Mouse (Mus musculus) CH12.LX (cell line): Measurements from ENCODE around the gene Npr1. TPM values are rescaled to one million over a fixed set of nuclear protein-coding genes. Genes with fewer than 3 reads are reported as not detected.

Source experiments
- DNase-seq: peaks from one replicate; pipeline ENCODE4 v3.0.0-alpha.2; 2013; ENCODE audit errors: extremely low read depth
- H3K27ac ChIP-seq: 2 replicates; pipeline ENCODE4 v1.5.1; 2012; ENCODE audit warnings: low read depth, mild to moderate bottlenecking, control low read depth, moderate library complexity; ENCODE audit not compliant: insufficient read depth
- H3K27me3 ChIP-seq: replicated peaks from 2 replicates; pipeline ENCODE3; 2012; ENCODE audit warnings: inconsistent platforms
- H3K36me3 ChIP-seq, 2 experiments: replicated peaks in 1 of 2; 2 replicates each; pipeline versions ENCODE3 to v1.6.1; 2012; ENCODE audit warnings: inconsistent platforms in 1 of 2, low read length in 1 of 2, mild to moderate bottlenecking in 1 of 2, mixed read lengths in 1 of 2, moderate library complexity in 1 of 2; ENCODE audit not compliant: control insufficient read depth in 1 of 2, insufficient read depth in 1 of 2
- H3K4me1 ChIP-seq, 2 experiments: 2 replicates each; pipeline ENCODE4 v1.6.1; 2012; ENCODE audit warnings: inconsistent platforms in 1 of 2, moderate library complexity in 1 of 2; ENCODE audit not compliant: insufficient read depth in 2 of 2, control insufficient read depth in 1 of 2
- H3K4me2 ChIP-seq: 2 replicates; pipeline ENCODE4 v1.6.1; 2012; ENCODE audit warnings: low read depth, mild to moderate bottlenecking, control low read depth; ENCODE audit not compliant: poor library complexity, insufficient read depth, severe bottlenecking
- H3K4me3 ChIP-seq, 3 experiments: fragments of 150-350 bp in 1 of 3; sonication (generic) in 1 of 3; replicated peaks in 1 of 3; 2 replicates each; pipeline versions ENCODE3 to v1.5.1; 2011 to 2012; ENCODE audit warnings: low read depth in 2 of 3, low read length in 2 of 3, mild to moderate bottlenecking in 2 of 3, moderate library complexity in 2 of 3, control low read depth in 1 of 3, improper control_type of control experiment in 1 of 3, inconsistent platforms in 1 of 3, mixed read lengths in 1 of 3; ENCODE audit not compliant: poor library complexity in 1 of 3
- H3K79me2 ChIP-seq: replicated peaks from 2 replicates; pipeline ENCODE4 v1.6.1; 2012; ENCODE audit warnings: mild to moderate bottlenecking, moderate library complexity; ENCODE audit not compliant: control insufficient read depth, poor library complexity, insufficient read depth, severe bottlenecking; ENCODE audit errors: extremely low read depth
- H3K9ac ChIP-seq: 2 replicates; pipeline ENCODE4 v1.6.1; 2012; ENCODE audit warnings: low read depth, mild to moderate bottlenecking, control low read depth, moderate library complexity; ENCODE audit not compliant: insufficient read depth
- H3K9me3 ChIP-seq: replicated peaks from 2 replicates; pipeline ENCODE3; 2012; ENCODE audit warnings: low read length, inconsistent platforms, mixed read lengths
- CHD2 ChIP-seq: IDR thresholded peaks from 2 replicates; pipeline ENCODE4 v1.6.1; 2011; ENCODE audit warnings: low read length, improper control_type of control experiment
- E2F4 ChIP-seq: IDR thresholded peaks from 2 replicates; pipeline ENCODE4 v1.6.1; 2011; ENCODE audit warnings: low read depth, low read length, improper control_type of control experiment; ENCODE audit not compliant: insufficient replicate concordance
- ELF1 ChIP-seq: IDR thresholded peaks from 2 replicates; pipeline ENCODE4 v1.6.1; 2014; ENCODE audit warnings: low read depth, mild to moderate bottlenecking, inconsistent platforms, low read length, improper control_type of control experiment
- HCFC1 ChIP-seq: IDR thresholded peaks from 2 replicates; pipeline ENCODE4 v1.6.1; 2012; ENCODE audit warnings: low read depth, mild to moderate bottlenecking, inconsistent platforms, low read length, improper control_type of control experiment
- IRF4 ChIP-seq: IDR thresholded peaks from 2 replicates; pipeline ENCODE4 v1.6.1; 2014; ENCODE audit warnings: low read depth, mild to moderate bottlenecking, inconsistent platforms, low read length, improper control_type of control experiment
- JUND ChIP-seq: conservative IDR thresholded peaks from 2 replicates; pipeline ENCODE4 v1.6.1; 2011; ENCODE audit warnings: low read depth, low read length, improper control_type of control experiment
- KAT2A ChIP-seq: IDR thresholded peaks from 2 replicates; pipeline ENCODE4 v1.6.1; 2012; ENCODE audit warnings: low read length, improper control_type of control experiment, inconsistent platforms; ENCODE audit not compliant: insufficient replicate concordance
- MAFK ChIP-seq: IDR thresholded peaks from 2 replicates; pipeline ENCODE4 v1.6.1; 2011; ENCODE audit warnings: low read length, improper control_type of control experiment; ENCODE audit not compliant: insufficient replicate concordance
- MAX ChIP-seq: IDR thresholded peaks from 2 replicates; pipeline ENCODE4 v1.6.1; 2011; ENCODE audit warnings: low read length, improper control_type of control experiment
- MAZ ChIP-seq: IDR thresholded peaks from 2 replicates; pipeline ENCODE4 v1.6.1; 2012; ENCODE audit warnings: low read depth, mild to moderate bottlenecking, inconsistent platforms, low read length, improper control_type of control experiment, moderate library complexity
- MEF2A ChIP-seq: IDR thresholded peaks from 2 replicates; pipeline ENCODE4 v1.6.1; 2014; ENCODE audit warnings: low read depth, mild to moderate bottlenecking, inconsistent platforms, low read length, improper control_type of control experiment, borderline replicate concordance
- MXI1 ChIP-seq: IDR thresholded peaks from 2 replicates; pipeline ENCODE4 v1.6.1; 2011; ENCODE audit warnings: mild to moderate bottlenecking, low read depth, low read length, improper control_type of control experiment
- MYC ChIP-seq: IDR thresholded peaks from 2 replicates; pipeline ENCODE4 v1.6.1; 2011; ENCODE audit warnings: low read depth, mild to moderate bottlenecking, improper control_type of control experiment, low read length
- NELFE ChIP-seq: IDR thresholded peaks from 2 replicates; pipeline ENCODE4 v1.6.1; 2011; ENCODE audit warnings: low read depth, low read length, improper control_type of control experiment
- NRF1 ChIP-seq: IDR thresholded peaks from 2 replicates; pipeline ENCODE4 v1.6.1; 2014; ENCODE audit warnings: low read depth, mild to moderate bottlenecking, inconsistent platforms, low read length, improper control_type of control experiment, moderate library complexity
- PAX5 ChIP-seq: IDR thresholded peaks from 2 replicates; pipeline ENCODE4 v1.6.1; 2012; ENCODE audit warnings: low read length, inconsistent platforms, mixed read lengths
- POLR2A ChIP-seq: IDR thresholded peaks from 2 replicates; pipeline ENCODE4 v1.6.1; 2011; ENCODE audit warnings: low read depth, mild to moderate bottlenecking, improper control_type of control experiment, low read length
- POLR2AphosphoS2 ChIP-seq: IDR thresholded peaks from 2 replicates; pipeline ENCODE4 v1.6.1; 2011; ENCODE audit warnings: low read depth, low read length, improper control_type of control experiment
- RCOR1 ChIP-seq: conservative IDR thresholded peaks from 2 replicates; pipeline ENCODE4 v1.6.1; 2012; ENCODE audit warnings: low read depth, mild to moderate bottlenecking, inconsistent platforms, low read length, improper control_type of control experiment
- TBP ChIP-seq: conservative IDR thresholded peaks from 2 replicates; pipeline ENCODE4 v1.6.1; 2011; ENCODE audit warnings: low read depth, low read length, improper control_type of control experiment
- TCF12 ChIP-seq: IDR thresholded peaks from 2 replicates; pipeline ENCODE4 v1.6.1; 2014; ENCODE audit warnings: low read depth, mild to moderate bottlenecking, inconsistent platforms, low read length, improper control_type of control experiment
- ZC3H11A ChIP-seq: IDR thresholded peaks from 2 replicates; pipeline ENCODE4 v1.6.1; 2012; ENCODE audit warnings: low read depth, mild to moderate bottlenecking, inconsistent platforms, low read length, improper control_type of control experiment
- ZMIZ1 ChIP-seq: IDR thresholded peaks from 2 replicates; pipeline ENCODE4 v1.6.1; 2012; ENCODE audit warnings: low read depth, mild to moderate bottlenecking, inconsistent platforms, low read length, improper control_type of control experiment
- dilution Hi-C: fragments of 300-500 bp; cut with MboI; formaldehyde crosslinking; loops from 2 replicates; pipeline ENCODE4 v1.14.3; 2020; ENCODE audit warnings: low sequenced_read_pairs; ENCODE audit not compliant: extremely low pct_unique_long_range_greater_than_20kb, extremely low pct_ligation_motif_present
- in situ Hi-C: fragments of 300-500 bp; cut with MboI; formaldehyde crosslinking; loops from 3 replicates; pipeline ENCODE4 v1.14.3; 2019; ENCODE audit warnings: low sequenced_read_pairs, low pct_ligation_motif_present, low pct_unique_long_range_greater_than_20kb, mixed read lengths
- polyA plus RNA-seq: library from polyadenylated mRNA; unstranded; fragments of >175 nt; gene quantifications from 2 replicates; pipeline ENCODE4 v1.2.1, GENCODE M21; 2012; ENCODE audit warnings: low read depth; ENCODE audit not compliant: insufficient read length
- total RNA-seq, 2 experiments: library from RNA; depleted of rRNA; stranded (reverse); fragments of 300-350 nt in 1 of 2; fragments of >200 nt in 1 of 2; gene quantifications; 2 replicates each; pipeline ENCODE4 v1.2.3; 2012 to 2014

Gene Npr1
- total and polyA plus RNA-seq, 3 experiments = 0.13 TPM; not detected in 2

DNA sequence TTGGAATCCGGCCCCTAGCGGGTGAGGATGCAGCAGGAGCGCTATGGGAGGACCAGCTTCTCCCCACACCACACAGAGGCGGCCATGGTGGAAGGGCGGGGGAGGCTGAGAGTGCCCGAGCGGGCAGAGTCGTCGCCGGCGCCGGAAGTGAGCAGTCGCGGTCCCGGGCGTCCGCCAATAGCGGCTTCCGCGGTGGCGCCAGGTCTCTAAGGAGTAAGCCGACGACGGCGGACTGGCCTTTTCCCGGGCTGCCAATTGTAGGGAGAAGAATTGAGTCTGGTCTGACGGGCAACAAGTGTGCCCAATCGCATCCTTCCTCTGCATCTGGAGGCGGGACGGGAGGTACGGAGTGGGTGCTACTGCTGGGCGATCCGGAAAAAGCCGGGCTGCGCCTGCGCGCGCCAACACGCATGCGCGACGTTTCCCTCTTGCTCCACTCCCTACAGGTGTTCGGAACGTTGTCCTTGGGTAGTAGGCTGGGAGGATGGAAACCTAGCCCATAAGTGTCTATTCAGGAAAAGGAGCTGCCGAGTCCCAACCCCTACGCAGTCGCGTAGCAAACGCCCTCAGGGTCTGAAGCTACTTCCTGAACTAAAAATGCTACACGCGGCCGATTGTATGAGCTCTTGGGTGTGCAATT lies 32.2 kb downstream of the Npr1 start, which contains the start of gene Ints3:
Ints3 (minus strand) TSS at position 242 of the 640 bp plus-strand sequence.
- Histone ChIP-seq H3K4me3 (peak within 1 kb of the TSS; percentile 71 to 94 (median 91)), H3K9ac (peak within 1 kb of the TSS; percentile 88), H3K27ac (peak within 1 kb of the TSS; percentile 65), H3K36me3 (peaks cover 0 to 11% of the 10 kb centered on the region in 2 experiments), H3K9me3 (no peaks in the 10 kb centered on the region), H3K4me1 (peaks cover 8 to 40% of the 10 kb centered on the region in 2 experiments), H3K79me2 (peaks cover 18% of the 10 kb centered on the region), H3K4me2 (peak within 1 kb of the TSS; percentile 85), H3K27me3 (no peaks in the 10 kb centered on the region)
- peak; percentile 99 for DNase-seq
- in situ Hi-C loops (no loop called here), dilution Hi-C loops (no loop called here)
- TF ChIP-seq MYC (peak; percentile 81; the same call in 1 of the 2 replicates), NELFE (peak; percentile 95), RCOR1 (no peak), MAX (peak; percentile 32; the same call in 1 of the 2 replicates), CHD2 (peak; percentile 62), ZC3H11A (no peak), JUND (no peak), MXI1 (no peak; the same call in 1 of the 2 replicates), TCF12 (peak; percentile 87), IRF4 (peak; percentile 50; the same call in 1 of the 2 replicates), POLR2A (peak; percentile 93), NRF1 (peak; percentile 100), TBP (peak; percentile 72), POLR2AphosphoS2 (peak; percentile 93), HCFC1 (peak; percentile 77), ZMIZ1 (peak; percentile 89), MAFK (0 out of 2 replicates have a peak, but pooled peaks have one; percentile 12), MAZ (peak; percentile 97), PAX5 (no peak), KAT2A (peak; percentile 77; the same call in 1 of the 2 replicates), ELF1 (peak; percentile 95), E2F4 (peak; percentile 85; the same call in 1 of the 2 replicates), MEF2A (peak; percentile 23)
